Mouse (Mus musculus) liver, adult 2 months (tissue): ENCODE data around the gene Prpf6.

ENCODE experiments used
- CTCF ChIP-seq: fragments of 200-500 bp; IDR thresholded peaks from 2 replicates; pipeline ENCODE4 v1.5.1; 2011; ENCODE audit warnings: low read depth, low read length, control low read depth
- POLR2A ChIP-seq: fragments of 200-500 bp; IDR thresholded peaks from 2 replicates; pipeline ENCODE4 v1.6.1; 2011; ENCODE audit warnings: low read length, control low read depth; ENCODE audit not compliant: insufficient read depth; ENCODE audit errors: extremely low read depth

GRCm38 (mm10) chr2:181596221-181596960, 4.7 kb downstream of the Prpf6 start:
- TF ChIP-seq CTCF (no peak), POLR2A (no peak)
